Mouse (Mus musculus) small intestine, adult 2 months (tissue): ENCODE measurements around the gene Flrt3. TPM values are rescaled to one million over a fixed set of nuclear protein-coding genes. Genes with fewer than 3 reads are reported as not detected.
A peak's percentile ranks its signal among the peaks of the same experiment; 100 is the strongest.

ENCODE experiments used
- H3K27ac ChIP-seq: fragments of 200-500 bp; 2 replicates; pipeline ENCODE4 v1.5.1; 2012; ENCODE audit warnings: low read depth, low read length, control low read depth, inconsistent platforms; ENCODE audit not compliant: insufficient read depth
- H3K27me3 ChIP-seq: fragments of 200-500 bp; 2 replicates; pipeline ENCODE4 v1.6.1; 2012; ENCODE audit warnings: mild to moderate bottlenecking, moderate library complexity, low read length, inconsistent platforms; ENCODE audit not compliant: control insufficient read depth, insufficient read depth
- H3K36me3 ChIP-seq: fragments of 200-500 bp; 2 replicates; pipeline ENCODE4 v1.6.1; 2012; ENCODE audit warnings: mild to moderate bottlenecking, low read length, control low read depth, inconsistent platforms; ENCODE audit not compliant: control insufficient read depth, insufficient read depth
- H3K4me1 ChIP-seq: fragments of 200-500 bp; 2 replicates; pipeline ENCODE4 v1.6.1; 2012; ENCODE audit warnings: low read length, inconsistent platforms, mixed read lengths; ENCODE audit not compliant: control insufficient read depth, insufficient read depth, insufficient read length
- H3K4me3 ChIP-seq: fragments of 200-500 bp; 2 replicates; pipeline ENCODE4 v1.5.1; 2012; ENCODE audit warnings: low read depth, mild to moderate bottlenecking, control low read depth, inconsistent platforms, low read length, moderate library complexity
- CTCF ChIP-seq: fragments of 200-500 bp; IDR thresholded peaks from 2 replicates; pipeline ENCODE4 v1.5.1; 2012; ENCODE audit warnings: low read depth, mild to moderate bottlenecking, control low read depth, inconsistent platforms, low read length, moderate library complexity, mixed read lengths; ENCODE audit not compliant: insufficient replicate concordance, insufficient read length; ENCODE audit errors: extremely low read depth
- POLR2A ChIP-seq: fragments of 200-500 bp; IDR thresholded peaks from 2 replicates; pipeline ENCODE4 v1.6.1; 2012; ENCODE audit warnings: low read depth, mild to moderate bottlenecking, control low read depth, inconsistent platforms, low read length, moderate library complexity
- WGBS: fragments of 180-500 bp; shearing (Covaris S2); methylation state at CpG from one replicate; pipeline ENCODE4 v1.1.7; 2018; 5-methylcytosine and 5-hydroxymethylcytosine counted together
- polyA plus RNA-seq: library from polyadenylated mRNA; depleted of rRNA; stranded (reverse); fragments of >200 nt; gene quantifications from 2 replicates; pipeline ENCODE4 v1.2.3, GENCODE M21; 2012

Gene Flrt3
- polyA plus RNA-seq, 1 experiment, result 2.0 TPM

DNA sequence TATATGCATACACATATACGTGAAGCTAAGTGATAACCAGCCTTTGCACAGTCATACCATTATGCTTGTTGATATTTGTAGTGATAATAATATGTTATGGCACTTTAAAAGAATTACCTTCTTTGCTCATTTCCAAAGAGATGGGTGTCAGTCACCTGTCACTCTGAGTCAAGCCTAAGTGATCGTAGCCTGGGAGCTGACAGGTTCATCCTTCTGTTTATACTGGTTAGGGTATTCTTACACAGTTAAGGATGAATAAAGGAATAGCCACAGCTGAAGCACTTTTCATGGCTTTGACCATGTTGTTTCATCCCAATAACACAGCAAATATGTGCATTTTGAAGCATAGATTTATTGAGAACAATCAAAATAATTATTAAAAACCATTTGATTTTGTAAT is 1.5 kb downstream of the Flrt3 start:
- H3K4me1 ChIP-seq, result peaks cover 2% of the 10 kb centered on the region; the same call in 1 of the 2 replicates
- H3K36me3 ChIP-seq, result 0 out of 2 replicates have a peak, but pooled peaks cover 2% of the 10 kb centered on the region
- TF ChIP-seq POLR2A (no peak), CTCF (no peak)
- no peak overlapping the region for H3K4me3 ChIP-seq
- no peaks in the 10 kb centered on the region for H3K27me3 ChIP-seq
- H3K27ac ChIP-seq, result no peak overlapping the region
- WGBS, result 35% methylated on average over 2 of the region's 2 CpGs

DNA sequence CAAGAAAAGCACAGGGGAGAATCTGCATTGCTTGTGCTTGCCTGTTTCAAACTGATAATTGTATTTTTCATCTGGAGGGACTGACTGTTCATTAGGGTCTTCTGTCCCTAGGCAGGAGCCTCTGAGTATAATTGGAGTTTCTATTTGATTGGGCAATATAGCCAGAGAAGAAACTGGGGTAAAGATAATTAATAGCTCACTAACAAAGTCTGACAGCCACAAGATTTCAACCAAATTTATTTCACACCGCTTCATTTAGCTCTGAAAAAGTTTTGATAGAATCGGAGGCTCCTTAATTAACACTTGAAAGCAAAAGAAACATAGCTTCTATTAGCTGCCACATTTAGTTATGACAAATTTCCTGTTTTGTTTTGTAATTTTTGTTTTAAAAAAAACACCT is 2.2 kb downstream of the Flrt3 start:
- H3K4me1 ChIP-seq, result peaks cover 2% of the 10 kb centered on the region; the same call in 1 of the 2 replicates
- H3K27ac ChIP-seq, result no peak overlapping the region
- no peak for TF ChIP-seq POLR2A
- no peak for TF ChIP-seq CTCF
- no peaks in the 10 kb centered on the region for H3K27me3 ChIP-seq
- WGBS, result 48% methylated on average over 2 of the region's 2 CpGs
- no peak overlapping the region for H3K4me3 ChIP-seq
- 0 out of 2 replicates have a peak, but pooled peaks cover 3% of the 10 kb centered on the region for H3K36me3 ChIP-seq

GRCm38 (mm10) chr2:140668311-140668710 is 3.0 kb downstream of the Flrt3 start:
- no peak overlapping the region for H3K27ac ChIP-seq
- 8% methylated on average over 8 of the region's 8 CpGs for WGBS
- H3K4me1 ChIP-seq, result peaks cover 2% of the 10 kb centered on the region; the same call in 1 of the 2 replicates
- H3K36me3 ChIP-seq, result 0 out of 2 replicates have a peak, but pooled peaks cover 4% of the 10 kb centered on the region
- H3K4me3 ChIP-seq, result peak overlapping the region; percentile 11; the same call in 1 of the 2 replicates
- no peaks in the 10 kb centered on the region for H3K27me3 ChIP-seq
- peak; percentile 72; the same call in 1 of the 2 replicates for TF ChIP-seq CTCF
- TF ChIP-seq POLR2A, result no peak

GRCm38 (mm10) chr2:140667261-140668047 is 3.8 kb downstream of the Flrt3 start:
- no peak overlapping the region for H3K27ac ChIP-seq
- no peaks in the 10 kb centered on the region for H3K27me3 ChIP-seq
- 75% methylated on average over 13 of the region's 13 CpGs for WGBS
- H3K4me3 ChIP-seq, result no peak overlapping the region
- peaks cover 11% of the 10 kb centered on the region for H3K36me3 ChIP-seq
- peaks cover 2% of the 10 kb centered on the region; the same call in 1 of the 2 replicates for H3K4me1 ChIP-seq
- TF ChIP-seq CTCF, result no peak
- no peak for TF ChIP-seq POLR2A

DNA sequence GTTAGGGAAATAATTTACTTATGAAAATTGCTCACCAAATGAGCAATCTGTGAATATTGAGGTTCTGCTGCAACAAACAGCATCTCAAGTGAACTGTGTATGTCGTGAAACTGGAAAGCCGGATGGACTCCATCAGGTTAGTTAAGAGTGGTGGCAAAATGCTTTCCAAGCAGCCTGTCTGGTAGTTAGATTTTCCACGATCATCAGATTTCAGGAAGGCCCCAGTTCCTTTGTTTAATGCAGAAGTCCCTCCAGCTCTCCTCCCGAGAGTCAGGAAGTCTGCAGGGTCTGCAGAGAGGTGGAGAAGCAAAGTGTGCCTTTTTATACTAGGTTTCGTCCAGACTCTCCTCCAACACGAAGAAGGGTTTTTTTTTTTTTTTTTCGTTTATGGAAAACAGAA is 4.4 kb downstream of the Flrt3 start:
- Histone ChIP-seq H3K4me3 (no peak overlapping the region), H3K36me3 (peaks cover 11% of the 10 kb centered on the region), H3K27ac (no peak overlapping the region), H3K27me3 (no peaks in the 10 kb centered on the region), H3K4me1 (peaks cover 2% of the 10 kb centered on the region; the same call in 1 of the 2 replicates)
- no peak for TF ChIP-seq CTCF
- no peak for TF ChIP-seq POLR2A
- 72% methylated on average over 7 of the region's 7 CpGs for WGBS

DNA sequence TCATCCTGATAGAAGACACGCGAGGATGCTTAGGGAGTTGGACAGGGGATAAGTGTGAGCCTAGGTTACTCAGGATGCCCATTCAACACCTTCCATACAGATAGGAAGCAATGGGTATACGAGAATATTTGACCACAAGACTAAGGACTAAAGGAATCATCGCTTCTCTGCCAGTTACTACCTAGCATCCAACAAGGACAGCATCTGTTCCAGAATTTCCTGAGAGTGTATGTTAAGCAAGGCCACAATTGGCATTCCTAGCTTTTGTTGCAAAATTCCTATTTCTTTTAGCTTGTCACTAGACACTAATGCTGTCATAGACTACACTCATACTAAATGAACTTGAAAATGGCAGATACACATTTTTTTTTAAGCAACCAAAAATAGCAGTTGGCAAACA is 6.9 kb downstream of the Flrt3 start:
- Histone ChIP-seq H3K27me3 (no peaks in the 10 kb centered on the region), H3K36me3 (peaks cover 27% of the 10 kb centered on the region), H3K4me3 (no peak overlapping the region), H3K4me1 (peaks cover 2% of the 10 kb centered on the region; the same call in 1 of the 2 replicates), H3K27ac (no peak overlapping the region)
- 94% methylated on average over 4 of the region's 4 CpGs for WGBS
- TF ChIP-seq CTCF (no peak), POLR2A (no peak)

DNA sequence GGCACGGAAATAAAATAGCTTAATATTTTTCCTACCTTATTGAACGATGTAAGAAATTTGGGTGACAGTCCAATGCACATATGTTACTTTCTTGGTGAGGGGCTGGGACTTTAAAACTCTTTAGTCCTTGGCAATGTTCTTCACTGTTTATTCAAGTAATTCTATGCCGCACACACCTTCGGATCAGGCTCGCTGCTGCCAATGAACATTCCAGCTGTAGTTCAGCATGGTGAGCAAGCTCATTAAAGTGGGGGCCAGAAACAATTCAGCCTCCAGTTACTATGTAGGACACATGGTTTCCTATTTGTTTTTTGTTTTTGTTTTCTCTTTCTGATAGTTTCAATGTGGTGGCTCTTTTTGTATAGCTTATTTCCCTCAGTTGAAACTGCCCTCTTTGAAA is 8.6 kb downstream of the Flrt3 start:
- peaks cover 31% of the 10 kb centered on the region for H3K36me3 ChIP-seq
- H3K4me1 ChIP-seq, result peaks cover under 1% of the 10 kb centered on the region; the same call in 1 of the 2 replicates
- TF ChIP-seq CTCF (no peak), POLR2A (no peak)
- H3K4me3 ChIP-seq, result no peak overlapping the region
- no peak overlapping the region for H3K27ac ChIP-seq
- H3K27me3 ChIP-seq, result no peaks in the 10 kb centered on the region
- 83% methylated on average over 5 of the region's 5 CpGs for WGBS
